Mouse (Mus musculus) lung, adult 2 months (tissue): ENCODE results near the gene Sntg2.

Source experiments
- CTCF ChIP-seq: fragments of 200-500 bp; IDR thresholded peaks from 2 replicates; pipeline ENCODE4 v1.5.1; 2011; ENCODE audit warnings: mild to moderate bottlenecking, low read length, control low read depth; ENCODE audit not compliant: insufficient read depth
- POLR2A ChIP-seq: fragments of 200-500 bp; IDR thresholded peaks from 2 replicates; pipeline ENCODE4 v1.6.1; 2011; ENCODE audit warnings: low read depth, mild to moderate bottlenecking, control low read depth, low read length, borderline replicate concordance; ENCODE audit errors: extremely low read depth

GRCm38 (mm10) chr12:30177529-30177928 lies 195.6 kb downstream of the Sntg2 start:
- no peak for TF ChIP-seq CTCF
- no peak for TF ChIP-seq POLR2A
